Mouse (Mus musculus) left cerebral cortex, adult 11 months (tissue): Measurements from ENCODE around the gene Olfr1499.
"Not testable (repeated sequence)": the region's sequence is repeated elsewhere in the genome, so short reads cannot be mapped to it uniquely, and the experiment has no call there.

ENCODE experiments used
- DNase-seq: peaks from one replicate; pipeline ENCODE4 v3.0.0; 2022; ENCODE audit warnings: low spot score

Olfr1499 gene

DNA sequence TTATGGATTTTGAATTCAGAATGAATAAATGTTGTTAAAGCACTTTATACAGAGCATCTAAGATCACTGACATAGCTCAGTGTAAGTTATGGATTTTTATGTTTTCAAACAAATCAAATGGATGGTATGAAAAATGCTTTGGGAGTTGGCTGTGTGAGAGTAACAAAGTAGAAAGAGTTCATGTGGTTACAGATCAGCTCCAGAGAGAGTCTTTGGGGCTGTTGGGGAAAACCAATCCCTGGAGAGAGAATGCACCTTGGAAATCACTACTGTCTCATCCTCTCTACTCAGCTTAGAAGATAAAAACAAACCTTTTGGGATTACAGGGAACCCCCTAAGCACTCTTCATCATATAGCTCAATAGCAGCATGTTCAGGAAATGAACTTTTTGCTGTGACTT is at the start of gene Olfr1499:
TSS of gene Olfr1499 (minus strand) at position 101 of the 400 bp plus-strand sequence.
- DNase-seq = no peak

DNA sequence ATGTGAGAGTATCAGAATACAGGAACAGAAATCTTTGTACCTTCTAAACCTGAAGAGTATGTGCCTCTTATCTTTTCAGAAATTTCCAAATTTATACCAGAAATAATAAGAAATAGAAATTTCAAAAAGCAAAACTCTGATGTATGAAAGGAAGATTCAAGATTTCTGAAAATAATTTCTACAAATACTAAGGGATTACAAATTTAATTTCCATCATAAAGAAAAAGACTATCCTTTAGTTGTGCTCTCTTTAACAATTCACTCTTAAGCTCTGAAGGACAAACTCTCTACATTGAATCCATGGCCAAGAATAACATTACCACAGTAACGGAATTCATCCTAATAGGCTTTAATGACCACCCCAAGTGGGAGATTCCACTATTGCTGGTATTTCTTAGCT is 42.2 kb upstream of the Olfr1499 start, which contains the start of gene Olfr1502:
TSS of gene Olfr1502 (plus strand) at position 301 of the 400 bp plus-strand sequence.
- DNase-seq = no peak

DNA sequence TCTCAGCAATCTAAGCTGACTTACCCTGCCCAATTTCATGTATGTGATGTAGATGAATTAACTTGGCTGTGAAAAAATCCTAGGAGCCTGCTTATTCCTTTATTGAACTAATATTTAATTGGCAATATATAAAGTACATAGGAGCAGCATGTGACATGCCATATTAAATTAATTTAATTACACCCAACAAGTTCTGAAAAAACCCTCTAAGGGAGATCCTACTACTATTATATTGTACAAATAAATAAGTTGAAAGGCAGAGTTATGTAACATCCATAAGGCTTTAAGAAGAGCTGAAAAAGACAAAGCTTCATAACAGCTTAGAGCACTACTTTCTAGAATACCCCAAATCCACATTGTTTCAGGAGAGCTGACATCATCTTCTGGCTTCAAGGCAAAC is 31.3 kb upstream of the Olfr1499 start, which contains the start of gene Olfr1501:
TSS of gene Olfr1501 (minus strand) at position 101 of the 400 bp plus-strand sequence.
- DNase-seq = not testable (repeated sequence)

GRCm38 (mm10) chr19:13830388-13830787 is 11.1 kb upstream of the Olfr1499 start, which contains the start of gene Olfr1500:
TSS of gene Olfr1500 (minus strand) at chr19:13830488.
- no peak for DNase-seq

GRCm38 (mm10) chr19:13828447-13828846 is 9.2 kb upstream of the Olfr1499 start:
- DNase-seq = no peak

- no peak for DNase-seq
Observed at GRCm38 (mm10) chr19:13820847-13821246, 1.6 kb upstream of the Olfr1499 start.

DNA sequence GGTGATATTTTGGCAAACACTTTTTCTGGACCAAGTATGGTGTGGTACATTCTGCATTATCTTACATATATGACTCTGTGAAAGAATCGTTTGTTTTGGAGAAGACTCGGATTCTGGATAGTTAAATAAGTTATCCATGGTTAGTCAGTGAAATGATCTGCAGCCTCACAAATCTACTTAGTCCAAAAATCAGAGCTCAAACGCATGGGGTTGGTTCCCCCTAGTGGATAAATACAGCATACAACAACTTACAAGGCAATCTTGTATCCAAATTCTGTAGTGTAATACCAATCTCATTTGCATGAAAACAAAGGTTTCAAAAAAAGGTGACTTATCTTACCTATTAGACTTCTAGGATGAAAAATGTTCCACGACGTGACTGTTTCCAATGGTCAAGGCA is 420 bp downstream of the Olfr1499 start:
- DNase-seq = no peak

DNA sequence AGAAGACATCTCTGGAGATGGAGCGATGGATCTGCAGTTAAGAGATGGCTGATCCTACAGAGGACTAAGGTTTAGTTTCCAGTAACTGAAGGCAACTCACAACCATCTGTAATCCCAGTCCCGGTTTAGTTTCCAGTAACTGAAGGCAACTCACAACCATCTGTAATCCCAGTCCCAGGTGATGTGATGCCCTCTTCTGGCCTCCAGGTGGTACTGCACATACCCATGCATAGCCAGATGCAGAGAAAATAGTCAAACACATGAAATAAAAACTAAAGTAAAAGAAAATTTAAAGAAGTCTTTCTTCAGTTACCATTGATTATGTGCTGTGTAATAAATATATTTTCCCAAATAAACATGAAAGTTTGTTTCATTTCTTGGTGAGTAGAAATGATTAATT is 6.4 kb downstream of the Olfr1499 start:
- no peak for DNase-seq

DNA sequence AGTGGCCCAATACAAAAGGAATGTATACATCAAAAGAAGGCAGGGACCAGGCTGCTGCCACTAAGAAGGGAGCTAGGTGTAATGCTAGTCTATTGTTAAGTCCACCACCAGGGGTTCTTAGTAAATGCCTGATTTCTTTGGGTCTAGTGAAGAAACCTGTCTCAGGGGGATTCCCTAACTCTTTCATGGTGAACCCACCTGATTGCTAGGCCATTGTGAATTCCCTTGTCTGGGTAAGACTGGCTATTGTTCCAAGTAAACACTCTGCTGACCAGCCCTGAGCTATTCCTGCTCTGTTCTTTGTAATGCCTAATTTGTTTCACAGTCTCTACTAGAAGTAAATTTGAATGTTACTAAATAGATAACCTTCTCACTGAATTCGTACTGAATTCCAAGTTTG is 13.8 kb downstream of the Olfr1499 start:
- not testable (repeated sequence) for DNase-seq

- DNase-seq = no peak
Observed at GRCm38 (mm10) chr19:13798102-13798501, 21.1 kb downstream of the Olfr1499 start, which contains the start of gene Olfr1497. TSS of gene Olfr1497 (minus strand) at chr19:13798202.

GRCm38 (mm10) chr19:13777578-13777977 is 41.7 kb downstream of the Olfr1499 start, which contains the start of gene Olfr1496:
TSS of gene Olfr1496 (plus strand) at chr19:13777878.
- no peak for DNase-seq

GRCm38 (mm10) chr19:13768565-13769276 is 50.5 kb downstream of the Olfr1499 start:
- no peak for DNase-seq

DNA sequence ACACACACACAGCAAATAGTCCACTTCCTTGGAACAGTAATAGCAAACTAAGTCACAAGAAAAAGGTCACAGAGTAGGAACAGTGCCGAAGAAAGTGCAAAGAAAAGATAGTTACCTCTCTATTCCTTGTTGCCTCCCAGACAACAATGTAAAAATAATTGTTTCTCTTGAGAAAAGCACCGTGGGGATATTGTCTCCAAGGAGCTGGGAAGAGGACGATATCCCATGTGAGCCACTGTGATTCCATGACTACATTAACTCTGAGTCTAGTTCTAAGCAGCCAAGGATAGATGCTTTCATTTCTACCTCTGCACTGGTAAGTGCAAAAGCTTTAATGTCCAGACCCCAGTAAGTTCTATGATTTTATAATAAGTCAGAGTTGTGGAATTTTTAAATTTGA is 54.9 kb downstream of the Olfr1499 start, which contains the start of gene Olfr1495:
TSS of gene Olfr1495 (plus strand) at position 301 of the 400 bp plus-strand sequence.
- DNase-seq = no peak
